Mouse (Mus musculus) heart, embryonic 11.5 days (tissue): ENCODE data around the gene Csnk2b. TPM values are rescaled to one million over a fixed set of nuclear protein-coding genes. Genes with fewer than 3 reads are reported as not detected.

Experiments
- ATAC-seq: fragments of 200-750 bp; cut with Nextera tagmentation; replicated peaks from 2 replicates; pipeline ENCODE4 v1.8.0; 2017; ENCODE audit warnings: moderate library complexity; ENCODE audit not compliant: insufficient number of reproducible peaks, low FRiP score, low TSS enrichment
- H3K27ac ChIP-seq: fragments of 300-500 bp; sonication (generic); 2 replicates; pipeline ENCODE4 v1.5.1; 2014; ENCODE audit warnings: mild to moderate bottlenecking, low read depth, low read length
- H3K27me3 ChIP-seq: fragments of 300-500 bp; sonication (generic); 2 replicates; pipeline ENCODE4 v1.6.1; 2014; ENCODE audit warnings: mild to moderate bottlenecking, low read length, mixed read lengths; ENCODE audit not compliant: control insufficient read depth, insufficient read depth
- H3K36me3 ChIP-seq: fragments of 300-500 bp; sonication (generic); 2 replicates; pipeline ENCODE4 v1.6.1; 2014; ENCODE audit warnings: mild to moderate bottlenecking, low read length, moderate library complexity, mixed read lengths; ENCODE audit not compliant: control insufficient read depth, insufficient read depth
- H3K4me1 ChIP-seq: fragments of 300-500 bp; sonication (generic); 2 replicates; pipeline ENCODE4 v1.6.1; 2014; ENCODE audit warnings: low read length; ENCODE audit not compliant: control insufficient read depth, insufficient read depth
- H3K4me2 ChIP-seq: fragments of 300-500 bp; sonication (generic); 2 replicates; pipeline ENCODE4 v1.6.1; 2014; ENCODE audit warnings: mild to moderate bottlenecking, moderate library complexity
- H3K4me3 ChIP-seq: fragments of 300-500 bp; sonication (generic); 2 replicates; pipeline ENCODE4 v1.5.1; 2014; ENCODE audit warnings: low read depth, low read length
- H3K9ac ChIP-seq: fragments of 300-500 bp; sonication (generic); 2 replicates; pipeline ENCODE4 v1.6.1; 2014; ENCODE audit warnings: mild to moderate bottlenecking, low read depth, low read length, moderate library complexity
- H3K9me3 ChIP-seq: fragments of 300-500 bp; sonication (generic); replicated peaks from 2 replicates; pipeline ENCODE4 v1.6.1; 2016; ENCODE audit warnings: low read length; ENCODE audit not compliant: control insufficient read depth
- WGBS: fragments of 180-500 bp; shearing (Covaris S2); extraction: QIAGEN DNeasy Blood & Tissue Kit; methylation state at CpG from one replicate; pipeline ENCODE4 v1.1.7; 2014; ENCODE audit not compliant: insufficient replicate concordance; 5-methylcytosine and 5-hydroxymethylcytosine counted together
- polyA plus RNA-seq: library from polyadenylated mRNA; unstranded; fragments of >200 nt; fragmentation: Nextera tagmentation; extraction: Ambion mirVana; gene quantifications from 2 replicates; pipeline ENCODE4 v1.2.1, GENCODE M21; 2014

Csnk2b gene
- polyA plus RNA-seq, 1 experiment from 2014 or later: 221 TPM

DNA sequence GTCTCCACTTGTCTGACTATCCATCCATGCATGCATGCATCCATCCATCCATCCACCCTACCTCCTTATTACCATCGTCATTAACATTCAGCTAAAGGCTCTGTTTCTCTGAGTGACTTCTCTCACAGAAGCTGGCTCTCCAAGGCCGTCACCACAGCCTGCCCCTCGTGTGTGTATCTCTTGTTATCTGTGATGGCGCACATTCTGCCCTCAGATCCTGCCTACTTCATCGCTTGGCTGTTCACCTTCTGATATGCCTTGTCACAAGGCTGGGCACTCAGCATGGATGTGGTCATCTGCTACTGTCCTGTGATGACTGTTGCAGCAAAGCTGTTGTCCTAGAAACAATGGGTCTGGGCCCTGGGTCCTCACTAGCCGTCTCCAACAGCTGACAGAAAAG, 17.1 kb downstream of the Csnk2b start:
- Histone ChIP-seq H3K27ac (no peak overlapping the region), H3K9me3 (no peaks in the 10 kb centered on the region), H3K36me3 (peaks cover 13% of the 10 kb centered on the region), H3K4me2 (no peak overlapping the region), H3K9ac (no peak overlapping the region), H3K4me1 (peaks cover 10% of the 10 kb centered on the region), H3K27me3 (no peaks in the 10 kb centered on the region), H3K4me3 (no peak overlapping the region)
- ATAC-seq: no peak
- 53% methylated on average over 6 of the region's 6 CpGs for WGBS

DNA sequence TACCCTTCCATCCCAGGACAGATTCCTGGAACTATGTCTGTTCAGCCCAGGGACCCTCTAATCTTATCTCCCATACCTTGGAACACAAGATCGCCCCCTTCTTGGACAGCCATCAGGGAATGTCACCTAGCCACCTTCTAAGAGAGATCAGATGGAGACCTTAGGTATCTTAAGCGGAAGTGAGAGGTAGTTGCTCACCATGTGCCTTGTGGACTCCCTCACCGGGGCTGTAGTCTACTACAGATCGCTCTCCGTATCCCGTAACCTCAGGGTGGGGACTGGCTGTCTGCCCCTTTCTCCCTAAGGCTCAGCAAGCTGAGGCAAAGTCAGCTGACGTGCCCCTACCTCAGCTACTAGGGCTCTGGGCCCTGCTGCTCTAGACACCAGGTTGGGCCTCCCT, 17.8 kb downstream of the Csnk2b start:
- Histone ChIP-seq H3K27me3 (no peaks in the 10 kb centered on the region), H3K4me1 (peaks cover 10% of the 10 kb centered on the region), H3K36me3 (peaks cover 13% of the 10 kb centered on the region), H3K9me3 (no peaks in the 10 kb centered on the region), H3K27ac (no peak overlapping the region), H3K9ac (no peak overlapping the region), H3K4me3 (no peak overlapping the region), H3K4me2 (no peak overlapping the region)
- 79% methylated on average over 7 of the region's 7 CpGs for WGBS
- no peak for ATAC-seq

DNA sequence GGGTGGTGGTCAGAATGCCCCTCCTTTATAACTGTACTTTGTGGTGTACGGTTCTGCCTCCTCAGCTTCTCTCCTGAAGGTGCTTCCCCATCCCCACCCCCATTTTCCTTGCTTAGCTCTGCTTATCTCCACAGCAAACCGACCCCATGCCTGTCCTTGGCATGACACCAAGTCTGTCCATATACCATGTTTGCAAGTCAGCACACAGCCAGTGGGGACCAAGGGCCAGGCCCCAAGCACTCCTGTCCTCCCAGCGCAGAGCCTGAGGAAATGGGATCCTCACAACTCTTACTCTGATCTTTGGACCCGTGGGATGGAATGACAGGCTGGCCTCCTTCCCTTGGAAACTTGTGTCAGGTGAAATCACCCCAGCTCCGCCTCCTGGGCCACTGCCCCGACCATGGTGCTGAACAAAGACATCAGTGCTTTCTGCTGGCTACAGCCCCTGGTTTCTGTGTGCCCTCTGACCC, 18.6 kb downstream of the Csnk2b start:
- Histone ChIP-seq H3K36me3 (peaks cover 14% of the 10 kb centered on the region), H3K9me3 (no peaks in the 10 kb centered on the region), H3K4me1 (peaks cover 10% of the 10 kb centered on the region), H3K27me3 (no peaks in the 10 kb centered on the region), H3K27ac (no peak overlapping the region), H3K9ac (no peak overlapping the region), H3K4me3 (no peak overlapping the region), H3K4me2 (no peak overlapping the region)
- 60% methylated on average over 6 of the region's 6 CpGs for WGBS
- no peak for ATAC-seq

DNA sequence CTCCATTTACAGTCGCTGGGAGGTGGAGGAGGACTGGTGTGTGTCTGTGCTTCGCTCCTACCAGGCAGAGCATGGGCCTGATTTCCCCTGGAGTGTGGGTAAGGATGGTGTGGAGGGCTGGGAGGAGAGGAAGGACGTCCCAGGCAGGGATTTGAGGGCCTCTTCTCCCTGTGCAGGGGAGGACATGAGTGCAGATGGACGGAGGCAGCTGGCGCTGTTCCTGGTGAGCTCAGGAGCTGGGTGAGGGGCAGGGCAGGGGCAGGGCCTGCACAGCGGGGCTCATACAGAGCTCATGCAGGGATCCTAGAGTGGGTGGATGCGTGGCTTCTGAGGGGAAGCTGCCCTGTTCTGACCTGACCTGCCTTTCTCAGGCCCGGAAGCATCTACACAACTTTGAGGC, 19.6 kb downstream of the Csnk2b start:
- H3K9me3 ChIP-seq: no peaks in the 10 kb centered on the region
- peaks cover 10% of the 10 kb centered on the region for H3K4me1 ChIP-seq
- H3K4me2 ChIP-seq: no peak overlapping the region
- no peak for ATAC-seq
- H3K9ac ChIP-seq: no peak overlapping the region
- no peak overlapping the region for H3K4me3 ChIP-seq
- no peak overlapping the region for H3K27ac ChIP-seq
- H3K36me3 ChIP-seq: peaks cover 18% of the 10 kb centered on the region
- no peaks in the 10 kb centered on the region for H3K27me3 ChIP-seq
- 71% methylated on average over 8 of the region's 8 CpGs for WGBS

DNA sequence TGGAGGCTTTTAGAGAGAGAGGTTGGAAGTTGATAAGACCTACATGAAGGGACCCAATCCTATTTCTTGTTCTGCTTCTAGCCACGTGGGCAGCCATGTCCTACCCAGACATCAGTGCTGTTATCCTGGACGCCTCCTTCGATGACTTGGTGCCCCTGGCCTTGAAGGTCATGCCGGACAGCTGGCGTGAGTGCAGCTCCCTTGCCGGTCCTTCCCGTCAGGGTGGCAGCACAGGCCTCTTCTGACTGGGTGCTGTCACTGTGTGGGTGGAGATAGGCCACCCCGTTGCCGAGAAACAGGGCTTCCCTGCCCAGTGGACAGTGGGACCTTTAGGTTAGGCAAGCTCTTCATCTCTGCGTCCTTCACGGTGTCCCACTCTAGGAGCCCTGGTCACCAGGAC, 20.7 kb downstream of the Csnk2b start:
- Histone ChIP-seq H3K4me1 (peaks cover 10% of the 10 kb centered on the region), H3K36me3 (peaks cover 21% of the 10 kb centered on the region), H3K9me3 (no peaks in the 10 kb centered on the region), H3K9ac (no peak overlapping the region), H3K27me3 (no peaks in the 10 kb centered on the region), H3K27ac (no peak overlapping the region), H3K4me3 (no peak overlapping the region), H3K4me2 (no peak overlapping the region)
- 84% methylated on average over 11 of the region's 11 CpGs for WGBS
- ATAC-seq: no peak

DNA sequence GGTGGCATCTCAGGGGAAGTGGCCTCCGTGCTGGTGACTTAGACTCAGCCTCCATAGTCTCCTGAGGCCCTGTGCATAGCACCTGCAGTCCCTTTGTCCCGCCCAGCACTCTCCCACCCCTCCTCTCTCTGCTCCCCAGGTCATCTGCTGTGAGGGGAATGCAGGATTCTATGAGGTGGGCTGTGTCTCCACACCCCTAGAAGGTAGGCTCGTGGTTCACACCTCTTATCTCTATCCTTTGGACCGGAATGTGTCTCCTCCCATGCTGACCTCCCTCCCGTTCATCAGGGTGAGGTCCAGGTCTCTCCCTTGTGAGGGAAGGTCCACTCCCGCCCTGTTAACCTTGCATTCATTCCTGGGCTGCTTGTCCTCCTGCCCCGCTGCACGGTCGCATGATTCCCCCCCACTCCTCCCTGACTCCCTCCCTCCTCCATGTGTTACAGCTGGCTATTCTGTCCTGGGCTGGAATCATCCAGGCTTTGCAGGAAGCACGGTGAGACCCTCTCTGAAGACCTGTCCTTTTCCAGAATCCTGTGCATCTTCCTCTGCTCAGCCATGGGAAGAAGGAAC, 21.6 kb downstream of the Csnk2b start:
- WGBS: 56% methylated on average over 10 of the region's 10 CpGs
- Histone ChIP-seq H3K27ac (no peak overlapping the region), H3K4me3 (no peak overlapping the region), H3K4me2 (no peak overlapping the region), H3K9ac (no peak overlapping the region), H3K36me3 (peaks cover 22% of the 10 kb centered on the region), H3K9me3 (no peaks in the 10 kb centered on the region), H3K27me3 (no peaks in the 10 kb centered on the region), H3K4me1 (peaks cover 10% of the 10 kb centered on the region)
- ATAC-seq: no peak

DNA sequence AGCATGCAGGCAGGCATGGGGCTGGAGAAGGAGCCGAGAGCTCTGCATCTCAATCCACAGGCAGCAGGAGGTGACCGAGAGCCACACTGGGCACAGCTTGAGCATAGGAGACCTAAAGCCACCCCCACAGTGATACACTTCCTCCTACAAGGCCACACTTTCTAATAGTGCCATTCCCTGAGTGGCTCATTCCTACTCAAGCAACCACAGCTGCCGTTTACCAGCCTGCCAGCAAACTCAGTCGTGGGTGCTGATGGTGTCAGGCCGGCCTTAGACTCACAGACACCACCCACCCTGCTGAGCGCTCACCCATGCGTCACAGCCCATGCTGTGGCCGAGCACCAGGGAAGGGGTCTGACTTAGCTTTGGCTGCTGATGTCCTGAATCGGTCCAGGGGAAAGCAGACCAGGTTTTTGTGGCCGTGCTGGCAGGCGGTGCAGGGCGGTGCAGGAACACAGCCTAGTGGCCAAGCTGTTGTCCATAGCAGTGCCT, 24.6 kb downstream of the Csnk2b start:
- H3K4me2 ChIP-seq: no peak overlapping the region
- no peak overlapping the region for H3K9ac ChIP-seq
- no peak overlapping the region for H3K4me3 ChIP-seq
- peaks cover 29% of the 10 kb centered on the region for H3K36me3 ChIP-seq
- 87% methylated on average over 12 of the region's 12 CpGs for WGBS
- H3K27ac ChIP-seq: no peak overlapping the region
- no peaks in the 10 kb centered on the region for H3K27me3 ChIP-seq
- H3K9me3 ChIP-seq: no peaks in the 10 kb centered on the region
- H3K4me1 ChIP-seq: peaks cover 4% of the 10 kb centered on the region; the same call in 1 of the 2 replicates
- no peak for ATAC-seq

DNA sequence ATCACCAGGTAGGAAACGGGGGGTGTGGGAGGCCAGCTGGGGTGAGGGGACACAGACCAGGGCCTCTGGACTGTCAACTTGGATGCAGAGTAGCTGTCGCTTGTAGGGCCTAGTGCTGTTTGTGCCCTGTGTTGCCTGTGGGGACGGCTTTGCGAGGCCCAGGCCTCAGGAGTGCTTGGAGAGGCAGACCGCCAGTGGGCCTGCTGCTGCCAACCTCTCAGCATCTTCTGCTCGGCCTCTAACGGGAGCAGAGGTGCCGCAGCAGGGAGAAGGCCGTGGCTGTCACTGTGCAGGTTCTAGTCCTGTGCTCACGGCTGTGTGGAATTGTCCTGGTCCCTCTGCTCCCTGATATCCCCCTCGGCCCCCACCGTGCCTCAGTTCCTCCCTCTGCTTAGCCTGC, 25.3 kb downstream of the Csnk2b start:
- WGBS: 80% methylated on average over 12 of the region's 12 CpGs

More for the DNA sequence above, 25.3 kb downstream of the Csnk2b start:
- no peaks in the 10 kb centered on the region for H3K9me3 ChIP-seq
- no peak overlapping the region for H3K4me2 ChIP-seq
- peaks cover 3% of the 10 kb centered on the region; the same call in 1 of the 2 replicates for H3K4me1 ChIP-seq
- H3K27ac ChIP-seq: no peak overlapping the region
- no peak for ATAC-seq
- H3K4me3 ChIP-seq: no peak overlapping the region
- H3K27me3 ChIP-seq: no peaks in the 10 kb centered on the region
- no peak overlapping the region for H3K9ac ChIP-seq
- peaks cover 29% of the 10 kb centered on the region for H3K36me3 ChIP-seq
